Comparison of ENCODE assay signal across 28 mouse cellular contexts in the genomic region with DNA sequence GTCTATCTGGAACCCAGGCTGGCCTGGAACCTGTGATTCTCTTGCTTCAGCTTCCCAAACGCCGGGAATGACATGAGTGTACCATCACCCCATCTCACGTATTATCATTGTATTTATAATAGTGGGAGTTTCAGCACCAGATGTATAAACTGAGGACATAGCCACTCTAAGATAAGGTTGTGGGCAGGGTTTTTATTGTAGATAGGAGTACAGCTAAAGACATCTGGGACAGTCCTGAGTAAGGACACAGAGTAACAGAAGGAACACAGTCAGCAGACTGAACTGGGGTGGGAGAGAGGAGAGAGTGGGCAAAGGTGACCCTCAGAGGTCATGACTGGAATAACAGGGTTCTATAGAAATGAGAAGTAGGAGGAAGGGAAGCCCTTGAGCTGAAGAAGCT. TPM values are rescaled to one million over a fixed set of nuclear protein-coding genes. Genes with fewer than 3 reads are reported as not detected.
DNase-seq lines count a peak whose midpoint lies in the region; ATAC-seq and TF ChIP-seq lines count a peak whose summit lies in the region.
"Had no signal": no experiment of that assay in that cellular context is flagged by ENCODE, and none has a peak within 500 bp of the region (broad histone marks: within the 10 kb centered on the region; RNA-seq: fewer than 3 reads in every experiment).

No protein-coding gene starts in this region.

- no peaks in the 10 kb centered on the region for H3K4me1 ChIP-seq in hindbrain, postnatal 0 days (ENCODE audit: insufficient read depth, low read length)
- no peaks in the 10 kb centered on the region for H3K4me1 ChIP-seq in hindbrain, embryonic 12.5 days
- peaks cover 41% of the 10 kb centered on the region for H3K4me1 ChIP-seq in liver, embryonic 15.5 days (replicated peaks)
- peaks cover under 1% of the 10 kb centered on the region; the same call in 1 of the 2 replicates for H3K4me1 ChIP-seq in heart, adult 2 months (ENCODE audit: control insufficient read depth, insufficient read depth, low read length)
- H3K4me1 ChIP-seq: embryonic facial prominence, embryonic 12.5 days; forebrain, embryonic 12.5 days; hindbrain, embryonic 13.5 days; limb, embryonic 15.5 days; midbrain, embryonic 12.5 days; neural tube, embryonic 15.5 days had no signal

- no peaks in the 10 kb centered on the region for H3K9me3 ChIP-seq in hindbrain, postnatal 0 days (ENCODE audit: low read length)
- no peaks in the 10 kb centered on the region for H3K9me3 ChIP-seq in hindbrain, embryonic 12.5 days (replicated peaks)
- H3K9me3 ChIP-seq in liver, embryonic 15.5 days (replicated peaks): no peaks in the 10 kb centered on the region
- H3K9me3 ChIP-seq: embryonic facial prominence, embryonic 12.5 days; forebrain, embryonic 12.5 days; heart, embryonic 10.5 days; hindbrain, embryonic 13.5 days; kidney, embryonic 15.5 days; limb, embryonic 10.5 days; limb, embryonic 15.5 days; lung, embryonic 15.5 days; midbrain, embryonic 12.5 days; neural tube, embryonic 15.5 days had no signal

- no peak overlapping the region for H3K4me3 ChIP-seq in hindbrain, postnatal 0 days (ENCODE audit: low read length)
- no peak overlapping the region for H3K4me3 ChIP-seq in hindbrain, embryonic 12.5 days
- H3K4me3 ChIP-seq in liver, embryonic 15.5 days (replicated peaks): no peak overlapping the region
- H3K4me3 ChIP-seq in heart, adult 2 months: no peak overlapping the region
- H3K4me3 ChIP-seq: embryonic facial prominence, embryonic 12.5 days; forebrain, embryonic 12.5 days; heart, embryonic 10.5 days; hindbrain, embryonic 13.5 days; kidney, embryonic 15.5 days; layer of hippocampus, adult 2 months; limb, embryonic 10.5 days; limb, embryonic 15.5 days; lung, embryonic 15.5 days; midbrain, embryonic 12.5 days; neural tube, embryonic 15.5 days had no signal

- H3K4me2 ChIP-seq in hindbrain, postnatal 0 days (ENCODE audit: low read depth, low read length): no peak overlapping the region
- no peak overlapping the region for H3K4me2 ChIP-seq in hindbrain, embryonic 12.5 days (replicated peaks)
- no peak overlapping the region for H3K4me2 ChIP-seq in liver, embryonic 15.5 days
- H3K4me2 ChIP-seq: embryonic facial prominence, embryonic 12.5 days; forebrain, embryonic 12.5 days; hindbrain, embryonic 13.5 days; kidney, embryonic 15.5 days; limb, embryonic 15.5 days; lung, embryonic 15.5 days; midbrain, embryonic 12.5 days; neural tube, embryonic 15.5 days had no signal

- TF ChIP-seq CTCF in hindbrain, postnatal 0 days (IDR thresholded peaks at IDR 0.05; ENCODE audit: low read depth): no peak
- no peak for TF ChIP-seq CTCF in heart, adult 2 months (IDR thresholded peaks at IDR 0.05)

- H3K36me3 ChIP-seq in hindbrain, postnatal 0 days (ENCODE audit: insufficient read depth, low read length): peaks cover 22% of the 10 kb centered on the region
- peaks cover 34% of the 10 kb centered on the region for H3K36me3 ChIP-seq in hindbrain, embryonic 12.5 days
- H3K36me3 ChIP-seq in liver, embryonic 15.5 days (replicated peaks): peaks cover 29% of the 10 kb centered on the region
- H3K36me3 ChIP-seq in heart, adult 2 months (ENCODE audit: control insufficient read depth, insufficient read depth, low read length): no peaks in the 10 kb centered on the region

- DNase-seq in hindbrain, postnatal 0 days (ENCODE audit: low spot score): no peak
- DNase-seq in heart, adult 2 months: no peak
- DNase-seq in gastrocnemius, postnatal 14 days: no peak
- no peak for DNase-seq in spleen, adult 12 weeks (ENCODE audit: low spot score)
- DNase-seq: adrenal gland, postnatal 14 days; cerebellum, adult 11 months; embryo, embryonic 11 days; forebrain, postnatal 0 days; heart, postnatal 36 days; kidney, adult 18-20 months; kidney, postnatal 36 days; right cerebral cortex, postnatal 25 days; spleen, adult 18-20 months; thymus, postnatal 14 days had no signal

- H3K9ac ChIP-seq in hindbrain, postnatal 0 days (replicated peaks; ENCODE audit: low read length): no peak overlapping the region
- no peak overlapping the region for H3K9ac ChIP-seq in hindbrain, embryonic 12.5 days
- no peak overlapping the region for H3K9ac ChIP-seq in liver, embryonic 15.5 days
- H3K9ac ChIP-seq in heart, adult 2 months (ENCODE audit: low read depth, low read length): no peak overlapping the region
- H3K9ac ChIP-seq: embryonic facial prominence, embryonic 12.5 days; forebrain, embryonic 12.5 days; forebrain, postnatal 0 days; hindbrain, embryonic 13.5 days; kidney, embryonic 15.5 days; limb, embryonic 15.5 days; lung, embryonic 15.5 days; neural tube, embryonic 15.5 days had no signal

- no peaks in the 10 kb centered on the region for H3K27me3 ChIP-seq in hindbrain, postnatal 0 days (ENCODE audit: insufficient read depth, low read length)
- no peaks in the 10 kb centered on the region for H3K27me3 ChIP-seq in hindbrain, embryonic 12.5 days
- H3K27me3 ChIP-seq in liver, embryonic 15.5 days: no peaks in the 10 kb centered on the region
- H3K27me3 ChIP-seq in heart, adult 2 months (ENCODE audit: control insufficient read depth, insufficient read depth, low read length): no peaks in the 10 kb centered on the region
- H3K27me3 ChIP-seq: embryonic facial prominence, embryonic 12.5 days; forebrain, embryonic 12.5 days; hindbrain, embryonic 13.5 days; kidney, embryonic 15.5 days; limb, embryonic 15.5 days; lung, embryonic 15.5 days; midbrain, embryonic 12.5 days; neural tube, embryonic 15.5 days had no signal

- no peak for TF ChIP-seq POLR2A in heart, adult 2 months (IDR thresholded peaks at IDR 0.05; ENCODE audit: insufficient read depth, low read depth, low read length)

- intact Hi-C loops in heart, adult 2 months (cut with DNase I): no loop called here
- intact Hi-C loops in gastrocnemius, postnatal 14 days (cut with DNase I; ENCODE audit: low total_unique reads): no loop called here

- ATAC-seq in hindbrain, postnatal 0 days: 0 out of 2 replicates have a peak, but pooled peaks have one; percentile 11
- ATAC-seq in hindbrain, embryonic 12.5 days (ENCODE audit: low FRiP score): no peak
- ATAC-seq in erythroblast, adult 5-6 weeks (replicated peaks; ENCODE audit: low FRiP score, poor library complexity, severe bottlenecking): 0 out of 2 replicates have a peak, but pooled peaks have one; percentile 9
- peak; percentile 62 for ATAC-seq in liver, embryonic 15.5 days (ENCODE audit: insufficient read depth)

- 90% methylated on average over 3 of the region's 3 CpGs for WGBS in hindbrain, postnatal 0 days
- 88% methylated on average over 3 of the region's 3 CpGs for WGBS in hindbrain, embryonic 12.5 days
- 22% methylated on average over 3 of the region's 3 CpGs for WGBS in liver, embryonic 15.5 days (ENCODE audit: insufficient replicate concordance)
- 74% methylated on average over 3 of the region's 3 CpGs for WGBS in heart, adult 2 months

- H3K79me2 ChIP-seq in heart, adult 2 months (replicated peaks; ENCODE audit: control insufficient read depth, insufficient read depth, low read length): no peaks in the 10 kb centered on the region

- no peak for TF ChIP-seq EP300 in heart, adult 2 months (IDR thresholded peaks at IDR 0.05; ENCODE audit: insufficient read depth, low read depth, low read length)

- H3K27ac ChIP-seq in hindbrain, postnatal 0 days: no peak overlapping the region
- H3K27ac ChIP-seq in hindbrain, embryonic 12.5 days: no peak overlapping the region
- peak overlapping the region; percentile 17; the same call in 1 of the 2 replicates for H3K27ac ChIP-seq in liver, embryonic 15.5 days (replicated peaks)
- H3K27ac ChIP-seq in heart, adult 2 months: no peak overlapping the region
- H3K27ac ChIP-seq: embryonic facial prominence, embryonic 12.5 days; heart, embryonic 10.5 days; midbrain, embryonic 12.5 days; neural tube, embryonic 15.5 days had no signal

RNA-seq across cellular contexts. Expression of gene Homer3, which starts 15.0 kb away (rescaled TPM):
- 40.3 and 42.3 TPM in 2 replicates for total RNA-seq in hindbrain, postnatal 0 days (2014; rRNA removed)
- 20.4 and 21.2 TPM in 2 replicates for polyA plus RNA-seq in hindbrain, postnatal 0 days (2015; fragmentation: Nextera tagmentation; extraction: Ambion mirVana)
- 80.7 and 81.1 TPM in 2 replicates for polyA plus RNA-seq in hindbrain, embryonic 12.5 days (2016; fragmentation: Nextera tagmentation; extraction: Ambion mirVana)
- total RNA-seq in erythroblast, adult 5-6 weeks (2015; ENCODE audit: low replicate concordance): 0.63 and 1.3 TPM in 2 replicates
- total RNA-seq in erythroblast, adult 5-6 weeks (2017; ENCODE audit: low replicate concordance): 0.68 and 2.5 TPM in 2 replicates
- polyA plus RNA-seq in liver, embryonic 15.5 days (2015; fragmentation: Nextera tagmentation; extraction: Ambion mirVana): 4.9 and 5.9 TPM in 2 replicates
- total RNA-seq in heart, adult 2 months (2021): 1 to 10 TPM; 7.2 to 8.3 TPM
- polyA plus RNA-seq in heart, adult 2 months (2012; rRNA removed): 13.6 and 14.9 TPM in 2 replicates
- 1 to 10 TPM; 8.5 to 8.7 TPM for total RNA-seq in gastrocnemius, postnatal 14 days (2021)

RNA-seq across cellular contexts. Expression of gene Armc6, which starts 33.4 kb away (rescaled TPM):
- total RNA-seq in hindbrain, postnatal 0 days (2014; rRNA removed): 108 TPM in 2 replicates
- 96.4 and 102 TPM in 2 replicates for polyA plus RNA-seq in hindbrain, postnatal 0 days (2015; fragmentation: Nextera tagmentation; extraction: Ambion mirVana)
- polyA plus RNA-seq in hindbrain, embryonic 12.5 days (2016; fragmentation: Nextera tagmentation; extraction: Ambion mirVana): 48.4 and 49.2 TPM in 2 replicates
- total RNA-seq in erythroblast, adult 5-6 weeks (2015; ENCODE audit: low replicate concordance): 4.6 TPM in 1 of 2 replicates, not detected in the other
- 4.0 and 6.1 TPM in 2 replicates for total RNA-seq in erythroblast, adult 5-6 weeks (2017; ENCODE audit: low replicate concordance)
- polyA plus RNA-seq in liver, embryonic 15.5 days (2015; fragmentation: Nextera tagmentation; extraction: Ambion mirVana): 12.4 and 15.2 TPM in 2 replicates
- total RNA-seq in heart, adult 2 months (2021): 1 to 10 TPM; 7.0 to 8.4 TPM
- 9.4 and 16.0 TPM in 2 replicates for polyA plus RNA-seq in heart, adult 2 months (2012; rRNA removed)
- 1 to 10 TPM; 6.5 to 9.9 TPM for total RNA-seq in gastrocnemius, postnatal 14 days (2021)

RNA-seq across cellular contexts. Expression of gene Sugp2, which starts 33.6 kb away (rescaled TPM):
- total RNA-seq in hindbrain, postnatal 0 days (2014; rRNA removed): 123 and 128 TPM in 2 replicates
- 56.7 and 61.4 TPM in 2 replicates for polyA plus RNA-seq in hindbrain, postnatal 0 days (2015; fragmentation: Nextera tagmentation; extraction: Ambion mirVana)
- 72.0 and 75.8 TPM in 2 replicates for polyA plus RNA-seq in hindbrain, embryonic 12.5 days (2016; fragmentation: Nextera tagmentation; extraction: Ambion mirVana)
- total RNA-seq in erythroblast, adult 5-6 weeks (2015; ENCODE audit: low replicate concordance): 24.4 and 33.9 TPM in 2 replicates
- 22.7 and 28.9 TPM in 2 replicates for total RNA-seq in erythroblast, adult 5-6 weeks (2017; ENCODE audit: low replicate concordance)
- polyA plus RNA-seq in liver, embryonic 15.5 days (2015; fragmentation: Nextera tagmentation; extraction: Ambion mirVana): 10.9 and 11.7 TPM in 2 replicates
- 10 to 100 TPM; 34.3 to 38.0 TPM for total RNA-seq in heart, adult 2 months (2021)
- 27.8 and 31.4 TPM in 2 replicates for polyA plus RNA-seq in heart, adult 2 months (2012; rRNA removed)
- 10 to 100 TPM; 42.3 to 44.1 TPM for total RNA-seq in gastrocnemius, postnatal 14 days (2021)

RNA-seq across cellular contexts. Expression of gene Ddx49, which starts 34.6 kb away (rescaled TPM):
- total RNA-seq in hindbrain, postnatal 0 days (2014; rRNA removed): 36.4 and 53.8 TPM in 2 replicates
- 40.4 and 47.5 TPM in 2 replicates for polyA plus RNA-seq in hindbrain, postnatal 0 days (2015; fragmentation: Nextera tagmentation; extraction: Ambion mirVana)
- 49.9 and 50.8 TPM in 2 replicates for polyA plus RNA-seq in hindbrain, embryonic 12.5 days (2016; fragmentation: Nextera tagmentation; extraction: Ambion mirVana)
- total RNA-seq in erythroblast, adult 5-6 weeks (2015; ENCODE audit: low replicate concordance): 15.0 TPM in 2 replicates
- total RNA-seq in erythroblast, adult 5-6 weeks (2017; ENCODE audit: low replicate concordance): 23.3 and 40.0 TPM in 2 replicates
- 19.5 and 22.4 TPM in 2 replicates for polyA plus RNA-seq in liver, embryonic 15.5 days (2015; fragmentation: Nextera tagmentation; extraction: Ambion mirVana)
- 10 to 100 TPM; 21.6 to 26.4 TPM for total RNA-seq in heart, adult 2 months (2021)
- polyA plus RNA-seq in heart, adult 2 months (2012; rRNA removed): 24.3 and 27.1 TPM in 2 replicates
- total RNA-seq in gastrocnemius, postnatal 14 days (2021): 10 to 100 TPM; 25.3 to 27.5 TPM

RNA-seq across cellular contexts. Expression of gene Cope, which starts 34.6 kb away (rescaled TPM):
- total RNA-seq in hindbrain, postnatal 0 days (2014; rRNA removed): 126 and 159 TPM in 2 replicates
- 286 and 291 TPM in 2 replicates for polyA plus RNA-seq in hindbrain, postnatal 0 days (2015; fragmentation: Nextera tagmentation; extraction: Ambion mirVana)
- 216 and 260 TPM in 2 replicates for polyA plus RNA-seq in hindbrain, embryonic 12.5 days (2016; fragmentation: Nextera tagmentation; extraction: Ambion mirVana)
- 52.7 and 89.2 TPM in 2 replicates for total RNA-seq in erythroblast, adult 5-6 weeks (2015; ENCODE audit: low replicate concordance)
- 36.9 and 53.7 TPM in 2 replicates for total RNA-seq in erythroblast, adult 5-6 weeks (2017; ENCODE audit: low replicate concordance)
- 190 and 246 TPM in 2 replicates for polyA plus RNA-seq in liver, embryonic 15.5 days (2015; fragmentation: Nextera tagmentation; extraction: Ambion mirVana)
- total RNA-seq in heart, adult 2 months (2021): 100 to 1,000 TPM; 147 to 155 TPM
- polyA plus RNA-seq in heart, adult 2 months (2012; rRNA removed): 193 and 209 TPM in 2 replicates
- total RNA-seq in gastrocnemius, postnatal 14 days (2021): 100 to 1,000 TPM; 123 to 134 TPM

Comparison
In these comparisons a context has a peak if more than half of its experiments do, and no peak if none do; other contexts are left out.
1. RNA of gene Armc6, which starts 33.4 kb away (total RNA-seq): 108 TPM in hindbrain, postnatal 0 days; 6.5 to 9.9 TPM in gastrocnemius, postnatal 14 days, 7.0 to 8.4 TPM in heart, adult 2 months and 4.0 to 6.1 TPM in erythroblast, adult 5-6 weeks; every median in the first group is over 10 times any median in the second.